Mouse (Mus musculus) urinary bladder, postnatal 36 days (tissue): ENCODE data around the gene Fam219b.
A peak's percentile ranks its signal among the peaks of the same experiment; 100 is the strongest.

ENCODE experiments used
- DNase-seq, 2 experiments: peaks; one replicate each; pipeline ENCODE4 v3.0.0; 2022; ENCODE audit warnings: low spot score in 2 of 2, mixed read lengths in 1 of 2

Gene Fam219b

GRCm38 (mm10) chr9:57564609-57565008 is 27.3 kb downstream of the Fam219b start:
- DNase-seq = no peak

- DNase-seq = peak in 1 of 2 experiments; percentile 32
Measured at GRCm38 (mm10) chr9:57565741-57566221, 28.5 kb downstream of the Fam219b start.

DNA sequence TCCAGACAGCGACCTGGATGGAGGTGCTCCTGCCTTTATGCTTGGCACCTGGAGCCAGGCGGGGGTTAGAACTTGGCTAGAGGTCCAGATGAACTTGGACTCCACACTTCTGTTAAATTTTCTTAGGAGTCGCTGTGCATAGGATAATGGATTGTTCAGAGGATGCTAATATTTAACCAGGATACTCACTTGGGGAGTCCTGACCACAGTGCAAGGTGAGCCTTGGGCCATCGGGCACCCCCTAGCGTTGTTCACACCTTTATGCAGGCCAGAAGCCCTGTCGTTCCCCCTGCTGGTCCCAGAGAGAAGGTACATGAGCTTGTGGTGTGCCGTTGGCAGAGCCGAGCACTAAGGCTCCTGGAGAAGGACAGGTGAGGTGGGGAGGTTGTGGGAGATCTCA is 29.5 kb downstream of the Fam219b start:
- DNase-seq = no peak

DNA sequence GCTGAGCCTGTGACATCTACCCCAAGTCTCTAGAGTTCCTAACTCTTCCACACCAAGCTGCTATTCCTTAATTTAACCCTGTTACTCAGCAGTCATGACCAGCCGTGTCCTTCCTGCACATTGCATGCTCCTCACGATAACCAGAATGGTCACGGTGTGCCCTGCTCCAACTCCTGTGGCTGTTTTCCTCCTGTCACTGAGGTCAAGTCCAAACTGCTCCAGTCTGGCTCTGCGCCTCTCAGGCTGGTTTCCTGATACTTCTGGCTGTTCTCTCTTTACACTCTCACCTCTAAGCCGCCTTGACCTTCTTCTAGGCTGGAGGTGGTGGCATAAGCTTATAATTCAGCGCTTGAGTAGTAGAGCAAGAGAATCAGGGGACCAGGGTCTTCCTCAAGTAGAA is 31.2 kb downstream of the Fam219b start:
- DNase-seq = no peak

DNA sequence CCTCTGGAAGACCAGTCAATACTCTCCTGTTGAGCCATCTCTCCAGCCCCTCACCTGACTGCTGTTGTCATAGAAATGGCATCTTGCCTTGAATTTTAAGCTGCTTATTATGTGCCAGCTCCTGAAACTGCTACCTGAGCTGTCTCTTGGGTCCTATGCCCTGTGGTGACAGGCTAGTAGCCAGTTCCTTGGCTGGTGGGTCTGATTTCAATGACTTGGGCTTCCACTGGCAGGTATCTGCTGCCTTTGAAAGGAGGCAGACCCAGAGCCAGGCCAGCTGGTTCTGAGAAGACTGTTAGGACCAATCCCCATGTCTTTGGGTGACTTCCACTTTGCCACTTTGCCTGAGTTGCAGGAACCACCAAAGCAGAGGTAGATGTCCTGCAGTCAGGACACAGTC is 37.1 kb downstream of the Fam219b start:
- DNase-seq = no peak

- DNase-seq = no peak
Measured at GRCm38 (mm10) chr9:57575577-57575976, 38.2 kb downstream of the Fam219b start.

GRCm38 (mm10) chr9:57577144-57577849 is 40.0 kb downstream of the Fam219b start:
- DNase-seq = no peak

DNA sequence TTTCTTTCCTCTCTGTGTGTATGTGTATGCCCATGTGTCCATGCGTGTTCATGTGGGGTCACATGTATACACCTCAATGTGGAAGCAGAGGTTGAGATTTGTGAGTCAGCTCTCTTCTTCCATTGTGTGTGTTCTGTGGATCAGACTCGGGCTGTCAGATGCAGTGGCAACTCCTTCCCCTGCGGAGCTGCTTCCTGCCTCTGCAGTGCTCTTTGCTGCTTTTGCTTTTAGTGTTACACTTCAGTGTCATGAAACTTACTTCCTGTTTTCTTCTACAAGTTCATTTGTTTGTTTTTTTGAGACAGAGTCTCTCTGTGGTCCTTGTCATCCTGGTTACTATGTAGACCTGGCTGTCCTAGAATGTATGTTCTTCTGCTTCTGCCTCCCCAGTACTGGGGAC is 47.7 kb downstream of the Fam219b start:
- DNase-seq = no peak

GRCm38 (mm10) chr9:57589224-57590126 is 52.1 kb downstream of the Fam219b start, which contains the start of gene Ulk3:
Gene Ulk3, plus strand, starts transcription at chr9:57589452.
- DNase-seq = peak; percentile 78 to 81

- no peak for DNase-seq
Measured at GRCm38 (mm10) chr9:57590726-57591125, 53.4 kb downstream of the Fam219b start.
